Mouse (Mus musculus) intestine, embryonic 14.5 days (tissue): ENCODE data around the gene Tceal1. TPM values are rescaled to one million over a fixed set of nuclear protein-coding genes. Genes with fewer than 3 reads are reported as not detected.
"Not testable (repeated sequence)": the region's sequence is repeated elsewhere in the genome, so short reads cannot be mapped to it uniquely, and the experiment has no call there.

Experiments used
- ATAC-seq: fragments of 200-750 bp; cut with Nextera tagmentation; replicated peaks from 2 replicates; pipeline ENCODE4 v1.8.0; 2017; ENCODE audit warnings: low read depth, moderate number of reproducible peaks, moderate TSS enrichment, moderate library complexity; ENCODE audit not compliant: low FRiP score, low TSS enrichment
- DNase-seq: peaks from one replicate; pipeline ENCODE4 v3.0.0-alpha.2; 2018; ENCODE audit warnings: low spot score
- H3K27ac ChIP-seq: fragments of 300-500 bp; sonication (generic); 2 replicates; pipeline ENCODE4 v1.5.1; 2014; ENCODE audit warnings: low read depth, mild to moderate bottlenecking, control low read depth
- H3K27me3 ChIP-seq: fragments of 300-500 bp; sonication (generic); replicated peaks from 2 replicates; pipeline ENCODE4 v1.6.1; 2014; ENCODE audit warnings: low read length, control low read depth; ENCODE audit not compliant: control insufficient read depth, insufficient read depth
- H3K36me3 ChIP-seq: fragments of 300-500 bp; sonication (generic); 2 replicates; pipeline ENCODE4 v1.6.1; 2014; ENCODE audit warnings: low read length, control low read depth; ENCODE audit not compliant: control insufficient read depth, insufficient read depth
- H3K4me1 ChIP-seq: fragments of 300-500 bp; sonication (generic); replicated peaks from 2 replicates; pipeline ENCODE4 v1.6.1; 2014; ENCODE audit warnings: low read length, control low read depth, mixed read lengths; ENCODE audit not compliant: control insufficient read depth, insufficient read depth
- H3K4me2 ChIP-seq: fragments of 300-500 bp; sonication (generic); 2 replicates; pipeline ENCODE4 v1.6.1; 2014; ENCODE audit warnings: low read length
- H3K4me3 ChIP-seq: fragments of 300-500 bp; sonication (generic); 2 replicates; pipeline ENCODE4 v1.5.1; 2014; ENCODE audit warnings: low read depth, low read length, control low read depth, mixed read lengths
- H3K9ac ChIP-seq: fragments of 300-500 bp; sonication (generic); 2 replicates; pipeline ENCODE4 v1.6.1; 2014; ENCODE audit warnings: mild to moderate bottlenecking, low read length
- H3K9me3 ChIP-seq: fragments of 300-500 bp; sonication (generic); 2 replicates; pipeline ENCODE4 v1.6.1; 2016; ENCODE audit warnings: low read length, control low read depth; ENCODE audit not compliant: control insufficient read depth
- WGBS: fragments of 180-500 bp; shearing (Covaris S2); extraction: QIAGEN DNeasy Blood & Tissue Kit; methylation state at CpG from one replicate; pipeline ENCODE4 v1.1.7; 2014; 5-methylcytosine and 5-hydroxymethylcytosine counted together
- polyA plus RNA-seq: library from polyadenylated mRNA; unstranded; fragments of >200 nt; fragmentation: Nextera tagmentation; extraction: Ambion mirVana; gene quantifications from 2 replicates; pipeline ENCODE4 v1.2.1, GENCODE M21; 2014

The Tceal1 gene
- polyA plus RNA-seq, 1 experiment from 2014 or later: 8.2 TPM

GRCm38 (mm10) chrX:136708168-136708681 lies 443 bp downstream of the Tceal1 start:
- Histone ChIP-seq H3K27me3 (0 out of 2 replicates have a peak, but pooled peaks cover 3% of the 10 kb centered on the region), H3K36me3 (no peaks in the 10 kb centered on the region), H3K4me2 (peak overlapping the region; percentile 55), H3K27ac (peak overlapping the region; percentile 79), H3K9me3 (no peaks in the 10 kb centered on the region), H3K9ac (peak overlapping the region; percentile 48), H3K4me1 (no peaks in the 10 kb centered on the region), H3K4me3 (peak overlapping the region; percentile 49)
- ATAC-seq: peak; percentile 80
- 10% methylated on average over 18 of the region's 18 CpGs for WGBS
- peak; percentile 77 for DNase-seq

- H3K27me3 ChIP-seq: 0 out of 2 replicates have a peak, but pooled peaks cover 3% of the 10 kb centered on the region
- H3K4me3 ChIP-seq: peak overlapping the region; percentile 49
- H3K9me3 ChIP-seq: no peaks in the 10 kb centered on the region
- peak overlapping the region; percentile 55 for H3K4me2 ChIP-seq
- WGBS: 15% methylated on average over 14 of the region's 14 CpGs
- H3K36me3 ChIP-seq: no peaks in the 10 kb centered on the region
- H3K4me1 ChIP-seq: no peaks in the 10 kb centered on the region
- H3K27ac ChIP-seq: peak overlapping the region; percentile 79
- peak overlapping the region; percentile 48 for H3K9ac ChIP-seq
- no peak for ATAC-seq
- peak; percentile 67 for DNase-seq
Measured at GRCm38 (mm10) chrX:136708782-136709181, 1.0 kb downstream of the Tceal1 start.

- H3K4me2 ChIP-seq, ATAC-seq, DNase-seq, H3K4me3 ChIP-seq, H3K4me1 ChIP-seq, H3K36me3 ChIP-seq, H3K9me3 ChIP-seq, H3K27me3 ChIP-seq, H3K27ac ChIP-seq, H3K9ac ChIP-seq: not testable (repeated sequence)
- 54% methylated on average over 3 of the region's 3 CpGs for WGBS
Measured at GRCm38 (mm10) chrX:136714742-136715474, 7.1 kb downstream of the Tceal1 start.

- H3K36me3 ChIP-seq: peaks cover 28% of the 10 kb centered on the region
- no peaks in the 10 kb centered on the region for H3K27me3 ChIP-seq
- DNase-seq (no peak), ATAC-seq (no peak)
- H3K4me2 ChIP-seq: no peak overlapping the region
- no peak overlapping the region for H3K9ac ChIP-seq
- no peaks in the 10 kb centered on the region for H3K9me3 ChIP-seq
- H3K4me3 ChIP-seq: no peak overlapping the region
- H3K27ac ChIP-seq: no peak overlapping the region
- no peaks in the 10 kb centered on the region for H3K4me1 ChIP-seq
- 81% methylated on average over 4 of the region's 4 CpGs for WGBS
Measured at GRCm38 (mm10) chrX:136732016-136732415, 24.2 kb downstream of the Tceal1 start.

GRCm38 (mm10) chrX:136740087-136740790 lies 32.5 kb downstream of the Tceal1 start:
- Histone ChIP-seq H3K4me2 (peak overlapping the region; percentile 59), H3K4me3 (peak overlapping the region; percentile 61), H3K9ac (peak overlapping the region; percentile 85), H3K27ac (peak overlapping the region; percentile 88), H3K36me3 (peaks cover 18% of the 10 kb centered on the region; the same call in 1 of the 2 replicates), H3K4me1 (no peaks in the 10 kb centered on the region), H3K27me3 (no peaks in the 10 kb centered on the region), H3K9me3 (no peaks in the 10 kb centered on the region)
- WGBS: 19% methylated on average over 15 of the region's 15 CpGs
- ATAC-seq (no peak), DNase-seq (peak; percentile 52)

- peak overlapping the region; percentile 59; the same call in 1 of the 2 replicates for H3K4me2 ChIP-seq
- WGBS: 17% methylated on average over 39 of the region's 39 CpGs
Measured at GRCm38 (mm10) chrX:136740791-136741650, 33.2 kb downstream of the Tceal1 start.

GRCm38 (mm10) chrX:136741651-136742201 lies 33.9 kb downstream of the Tceal1 start:
- H3K9ac ChIP-seq: peak overlapping the region; percentile 60
- peak; percentile 74 for ATAC-seq
- WGBS: 18% methylated on average over 39 of the region's 46 CpGs

More at GRCm38 (mm10) chrX:136740791-136741650, 33.2 kb downstream of the Tceal1 start:
- Histone ChIP-seq H3K4me3 (peak overlapping the region; percentile 61), H3K36me3 (peaks cover 13% of the 10 kb centered on the region; the same call in 1 of the 2 replicates), H3K9me3 (no peaks in the 10 kb centered on the region), H3K27ac (peak overlapping the region; percentile 88), H3K9ac (peak overlapping the region; percentile 85), H3K4me1 (no peaks in the 10 kb centered on the region), H3K27me3 (no peaks in the 10 kb centered on the region)
- DNase-seq: no peak
- peak; percentile 96 for ATAC-seq

More at GRCm38 (mm10) chrX:136741651-136742201, 33.9 kb downstream of the Tceal1 start:
- peak; percentile 88 for DNase-seq
- Histone ChIP-seq H3K36me3 (peaks cover 13% of the 10 kb centered on the region; the same call in 1 of the 2 replicates), H3K9me3 (no peaks in the 10 kb centered on the region), H3K27ac (peak overlapping the region; percentile 88), H3K27me3 (no peaks in the 10 kb centered on the region), H3K4me2 (peak overlapping the region; percentile 52), H3K4me3 (peak overlapping the region; percentile 61), H3K4me1 (no peaks in the 10 kb centered on the region)
